Mouse (Mus musculus) ES-Bruce4 (cell line): ENCODE results near the gene Ak1.
A peak's percentile ranks its signal among the peaks of the same experiment; 100 is the strongest.

Experiments
- CTCF ChIP-seq: IDR thresholded peaks from one replicate; pipeline ENCODE4 v1.8.1; 2011; ENCODE audit warnings: low read depth, low read length
- EP300 ChIP-seq: IDR thresholded peaks from 2 replicates; pipeline ENCODE4 v1.6.1; 2011; ENCODE audit warnings: low read depth, low read length; ENCODE audit not compliant: insufficient read depth

- TF ChIP-seq CTCF (peak; percentile 80), EP300 (no peak)
Measured at GRCm38 (mm10) chr2:32601417-32602065, 20.0 kb upstream of the Ak1 start.
